Mouse (Mus musculus): ENCODE measurements at regions not wholly inside any gene's neighbourhood (a gene's known extent, or its start where the extent isn't known, plus 50 kb on each side); places are given as distances from the start of the nearest gene placed in this dataset.

DNA sequence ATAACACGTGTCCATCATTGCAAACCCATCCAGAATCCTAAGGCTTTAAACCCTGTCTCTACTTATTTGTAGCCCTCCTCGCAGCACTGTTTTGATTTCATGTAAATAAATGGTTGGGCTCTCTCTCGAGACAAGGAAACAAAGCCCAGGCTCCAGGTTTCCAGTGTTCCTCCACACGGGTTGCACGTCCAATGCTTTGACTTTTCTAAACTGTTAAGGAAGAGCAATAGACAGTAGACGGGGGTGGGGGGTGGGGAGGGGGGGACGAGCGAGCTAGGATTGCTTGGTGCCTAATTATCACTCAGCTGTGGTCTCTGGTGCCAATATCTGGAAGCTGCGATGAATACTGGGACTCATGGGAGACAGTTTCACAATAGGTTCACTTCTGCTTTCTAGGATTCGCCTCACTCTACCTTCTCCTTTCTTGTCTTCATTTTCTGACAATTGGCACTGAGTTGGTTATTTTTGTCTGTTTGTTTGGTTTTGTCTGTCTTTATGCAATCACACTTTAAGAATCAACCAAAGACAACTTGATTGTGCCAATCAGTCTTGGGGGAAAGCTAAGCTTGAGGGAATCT is 179.3 kb upstream of the Ccdc122 start:
- Histone ChIP-seq H3K36me3 (replicated peaks; ENCODE audit: control insufficient read depth, insufficient read depth, low read length) (no peaks in the 10 kb centered on the region), H3K4me1 (ENCODE audit: control insufficient read depth, insufficient read depth) (peaks cover 10% of the 10 kb centered on the region; the same call in 1 of the 2 replicates), H3K9me3 (replicated peaks; ENCODE audit: control insufficient read depth, low read length) (no peaks in the 10 kb centered on the region), H3K4me2 (ENCODE audit: low read depth, low read length) (peak overlapping the region; percentile 37; the same call in 1 of the 2 replicates), H3K27ac (ENCODE audit: low read depth) (no peak overlapping the region), H3K27me3 (ENCODE audit: control insufficient read depth, insufficient read depth, low read length) (no peaks in the 10 kb centered on the region), H3K9ac (replicated peaks; ENCODE audit: low read depth, low read length) (no peak overlapping the region), H3K4me3 (ENCODE audit: low read depth, low read length) (0 out of 2 replicates have a peak overlapping the region, but pooled peaks have one; percentile 4)
- TF ChIP-seq CTCF (IDR thresholded peaks at IDR 0.05; ENCODE audit: low read depth) (no peak), EP300 (IDR thresholded peaks at IDR 0.05; ENCODE audit: low read depth) (no peak)
- no peak for DNase-seq (ENCODE audit: low spot score)
- 36% methylated on average over 10 of the region's 10 CpGs for WGBS
- ATAC-seq (ENCODE audit: insufficient read depth, low read depth) = no peak

DNA sequence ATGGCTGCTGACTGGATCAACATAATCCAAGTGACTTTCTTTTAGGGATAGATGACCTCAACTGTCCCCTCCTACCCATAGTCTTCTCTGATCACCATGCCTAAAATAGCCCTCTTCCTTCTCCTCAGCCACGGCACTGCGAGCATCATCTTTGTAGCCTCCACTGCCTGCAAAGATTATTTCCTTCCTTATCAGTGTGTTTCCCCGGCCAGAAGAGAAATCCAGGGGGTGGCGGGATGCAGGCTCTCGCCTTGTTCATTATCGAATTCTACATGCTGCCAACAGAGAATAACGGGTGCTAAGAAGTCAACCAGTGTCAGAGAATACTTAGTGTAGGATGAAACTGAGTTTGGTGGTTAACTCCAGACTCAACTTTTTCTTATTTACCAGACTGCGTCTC is 180.0 kb upstream of the Ccdc122 start:
- no peak for TF ChIP-seq EP300 (IDR thresholded peaks at IDR 0.05; ENCODE audit: low read depth)
- no peak for TF ChIP-seq CTCF (IDR thresholded peaks at IDR 0.05; ENCODE audit: low read depth)
- Histone ChIP-seq H3K9me3 (replicated peaks; ENCODE audit: control insufficient read depth, low read length) (no peaks in the 10 kb centered on the region), H3K4me3 (ENCODE audit: low read depth, low read length) (0 out of 2 replicates have a peak overlapping the region, but pooled peaks have one; percentile 4), H3K36me3 (replicated peaks; ENCODE audit: control insufficient read depth, insufficient read depth, low read length) (no peaks in the 10 kb centered on the region), H3K9ac (replicated peaks; ENCODE audit: low read depth, low read length) (no peak overlapping the region), H3K27me3 (ENCODE audit: control insufficient read depth, insufficient read depth, low read length) (no peaks in the 10 kb centered on the region), H3K4me1 (ENCODE audit: control insufficient read depth, insufficient read depth) (peaks cover 11% of the 10 kb centered on the region; the same call in 1 of the 2 replicates), H3K4me2 (ENCODE audit: low read depth, low read length) (peak overlapping the region; percentile 37), H3K27ac (ENCODE audit: low read depth) (no peak overlapping the region)
- DNase-seq (ENCODE audit: low spot score) = peak; percentile 12
- WGBS = 7% methylated on average over 8 of the region's 8 CpGs
- ATAC-seq (ENCODE audit: insufficient read depth, low read depth) = no peak

DNA sequence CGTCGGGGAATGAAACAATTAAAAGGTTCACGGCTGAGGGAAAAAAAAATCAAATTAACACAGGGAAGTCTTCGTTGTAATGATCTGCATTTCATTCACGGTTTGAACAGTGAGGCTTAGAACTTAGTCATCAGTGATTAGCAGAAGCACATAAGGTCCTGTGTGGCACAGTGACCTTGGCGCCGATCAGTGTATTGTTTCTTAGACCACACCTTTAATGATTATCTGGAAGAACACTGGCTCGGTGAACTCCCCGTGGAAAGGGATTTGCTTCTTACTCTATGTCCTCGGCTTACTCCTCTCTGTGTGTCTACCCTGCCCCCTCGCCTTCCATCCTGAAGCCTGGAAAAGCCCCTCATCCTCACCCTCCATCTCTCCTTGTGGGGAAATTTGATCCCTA is 181.6 kb upstream of the Ccdc122 start:
- no peak for ATAC-seq (ENCODE audit: insufficient read depth, low read depth)
- TF ChIP-seq CTCF (IDR thresholded peaks at IDR 0.05; ENCODE audit: low read depth) (no peak), EP300 (IDR thresholded peaks at IDR 0.05; ENCODE audit: low read depth) (no peak)
- H3K27ac ChIP-seq (ENCODE audit: low read depth) = no peak overlapping the region
- no peak for DNase-seq (ENCODE audit: low spot score)
- H3K36me3 ChIP-seq (replicated peaks; ENCODE audit: control insufficient read depth, insufficient read depth, low read length) = no peaks in the 10 kb centered on the region
- WGBS = 79% methylated on average over 11 of the region's 11 CpGs
- H3K9me3 ChIP-seq (replicated peaks; ENCODE audit: control insufficient read depth, low read length) = no peaks in the 10 kb centered on the region
- no peak overlapping the region for H3K9ac ChIP-seq (replicated peaks; ENCODE audit: low read depth, low read length)
- no peak overlapping the region for H3K4me2 ChIP-seq (ENCODE audit: low read depth, low read length)
- H3K4me1 ChIP-seq (ENCODE audit: control insufficient read depth, insufficient read depth) = peaks cover 15% of the 10 kb centered on the region; the same call in 1 of the 2 replicates
- H3K27me3 ChIP-seq (ENCODE audit: control insufficient read depth, insufficient read depth, low read length) = no peaks in the 10 kb centered on the region
- H3K4me3 ChIP-seq (ENCODE audit: low read depth, low read length) = no peak overlapping the region

DNA sequence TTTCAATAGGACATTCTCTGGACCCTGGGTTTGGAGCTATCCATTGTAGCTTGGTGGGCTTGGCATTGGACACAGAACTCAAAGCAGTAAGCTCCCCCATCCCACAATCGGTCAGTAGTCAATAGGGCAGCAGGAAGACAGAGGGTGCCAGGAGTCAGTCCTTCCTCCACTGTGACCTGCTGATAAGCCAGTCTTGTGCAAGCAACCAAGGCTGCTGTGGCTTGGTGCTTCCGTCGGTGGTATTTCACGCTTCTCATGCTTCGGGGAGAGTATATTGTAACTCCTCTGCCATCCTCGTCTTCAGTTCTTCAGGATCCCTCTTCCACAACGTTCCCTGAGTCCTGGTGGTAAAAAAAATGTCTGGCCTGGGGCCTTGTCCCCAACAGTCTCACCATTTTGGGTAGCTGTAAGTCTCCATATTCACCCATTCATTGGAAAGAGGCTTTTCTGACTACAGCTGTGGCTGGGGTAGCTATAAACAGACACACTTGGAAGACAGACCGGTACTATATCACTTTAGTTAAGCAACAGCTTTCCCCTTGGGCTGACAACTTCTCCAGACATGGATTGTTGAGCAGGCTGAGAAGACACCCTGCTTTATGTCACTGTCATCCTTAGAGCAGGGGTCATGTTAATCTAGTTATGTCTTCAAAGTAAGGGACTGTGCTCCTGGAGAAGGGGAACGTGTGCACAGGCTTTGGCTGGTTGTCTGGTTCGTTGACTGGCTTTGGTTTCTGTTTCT is 184.9 kb upstream of the Ccdc122 start:
- 42% methylated on average over 10 of the region's 10 CpGs for WGBS
- Histone ChIP-seq H3K27me3 (ENCODE audit: control insufficient read depth, insufficient read depth, low read length) (no peaks in the 10 kb centered on the region), H3K9me3 (replicated peaks; ENCODE audit: control insufficient read depth, low read length) (no peaks in the 10 kb centered on the region), H3K36me3 (replicated peaks; ENCODE audit: control insufficient read depth, insufficient read depth, low read length) (no peaks in the 10 kb centered on the region), H3K4me1 (ENCODE audit: control insufficient read depth, insufficient read depth) (peaks cover 14% of the 10 kb centered on the region; the same call in 1 of the 2 replicates), H3K27ac (ENCODE audit: low read depth) (no peak overlapping the region), H3K9ac (replicated peaks; ENCODE audit: low read depth, low read length) (no peak overlapping the region), H3K4me3 (ENCODE audit: low read depth, low read length) (no peak overlapping the region), H3K4me2 (ENCODE audit: low read depth, low read length) (no peak overlapping the region)
- TF ChIP-seq EP300 (IDR thresholded peaks at IDR 0.05; ENCODE audit: low read depth) (no peak), CTCF (IDR thresholded peaks at IDR 0.05; ENCODE audit: low read depth) (no peak)
- DNase-seq (ENCODE audit: low spot score) = no peak
- no peak for ATAC-seq (ENCODE audit: insufficient read depth, low read depth)

DNA sequence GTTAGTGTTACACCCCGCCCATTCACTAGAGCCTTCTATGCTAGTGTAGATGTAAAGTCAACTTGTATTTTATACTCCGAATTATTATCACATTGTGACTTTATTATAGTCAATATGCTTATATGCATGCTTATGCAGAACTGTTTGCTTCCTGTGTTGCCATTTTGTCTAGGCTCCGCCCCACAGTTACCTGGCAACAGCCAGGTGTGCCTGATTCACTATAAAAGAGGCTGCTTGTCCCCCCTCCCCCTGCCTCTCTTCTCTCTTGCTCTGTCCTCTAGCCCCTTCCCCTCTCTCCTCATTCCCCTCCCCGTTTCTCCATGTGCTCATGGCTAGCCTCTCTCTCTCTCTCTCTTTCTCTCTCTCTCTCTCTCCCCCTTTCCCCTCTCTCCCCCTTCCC is 185.9 kb upstream of the Ccdc122 start:
- Histone ChIP-seq H3K9me3 (replicated peaks; ENCODE audit: control insufficient read depth, low read length) (no peaks in the 10 kb centered on the region), H3K36me3 (replicated peaks; ENCODE audit: control insufficient read depth, insufficient read depth, low read length) (no peaks in the 10 kb centered on the region), H3K9ac (replicated peaks; ENCODE audit: low read depth, low read length) (no peak overlapping the region), H3K4me3 (ENCODE audit: low read depth, low read length) (no peak overlapping the region), H3K4me2 (ENCODE audit: low read depth, low read length) (no peak overlapping the region), H3K27ac (ENCODE audit: low read depth) (no peak overlapping the region), H3K27me3 (ENCODE audit: control insufficient read depth, insufficient read depth, low read length) (no peaks in the 10 kb centered on the region), H3K4me1 (ENCODE audit: control insufficient read depth, insufficient read depth) (peaks cover 9% of the 10 kb centered on the region; the same call in 1 of the 2 replicates)
- 89% methylated on average over 4 of the region's 4 CpGs for WGBS
- no peak for ATAC-seq (ENCODE audit: insufficient read depth, low read depth)
- no peak for TF ChIP-seq CTCF (IDR thresholded peaks at IDR 0.05; ENCODE audit: low read depth)
- no peak for TF ChIP-seq EP300 (IDR thresholded peaks at IDR 0.05; ENCODE audit: low read depth)
- DNase-seq (ENCODE audit: low spot score) = no peak
